Comparison of ENCODE assay signal across 9 mouse cellular contexts in the genomic region with DNA sequence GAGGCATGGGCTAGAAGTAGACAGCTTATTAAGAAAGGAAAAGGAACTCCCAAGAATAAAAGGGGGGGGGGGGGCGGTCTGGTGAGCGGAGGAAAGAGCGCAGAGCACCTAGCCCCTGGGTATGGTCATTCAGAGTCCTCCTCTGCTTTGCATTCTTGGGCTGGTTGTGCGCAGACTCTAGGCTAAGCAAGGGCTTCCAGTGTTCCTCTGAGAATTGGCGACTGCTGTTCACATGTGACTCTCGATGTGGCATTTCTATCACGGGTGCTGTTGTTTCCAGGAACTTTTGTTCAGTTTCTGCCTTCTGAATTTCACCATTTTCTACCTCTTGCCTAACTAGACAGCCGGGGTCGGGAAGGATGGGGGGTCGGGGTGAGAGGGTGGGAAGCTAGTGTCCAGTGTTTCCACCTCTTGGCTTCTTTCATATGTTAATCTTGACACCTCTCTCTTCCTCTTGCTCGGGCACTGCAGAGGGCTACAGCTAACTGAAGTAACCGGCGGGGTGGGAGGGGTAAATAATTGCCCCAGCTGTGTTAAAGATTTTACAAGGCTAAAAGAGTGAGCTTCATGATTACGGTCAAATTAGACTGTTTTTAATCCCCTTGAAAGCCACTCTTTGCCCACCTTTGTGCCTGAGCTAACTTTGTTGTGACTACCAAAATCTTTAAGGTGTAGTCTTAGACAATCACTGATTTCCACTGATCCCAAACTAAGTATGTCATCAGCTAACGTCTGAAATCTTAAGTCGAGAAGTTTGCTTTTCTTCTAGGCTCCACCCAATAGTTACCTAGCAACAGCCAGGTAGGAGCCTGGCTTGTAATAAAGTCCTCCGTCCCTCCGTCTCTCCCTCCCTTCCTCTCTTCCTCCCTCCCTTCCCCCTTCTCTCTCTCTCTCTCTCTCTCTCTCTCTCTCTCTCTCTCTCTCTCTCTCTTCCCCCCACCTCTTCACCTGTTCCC.
DNase-seq lines count a peak whose midpoint lies in the region; ATAC-seq and TF ChIP-seq lines count a peak whose summit lies in the region.
"Had no signal": no experiment of that assay in that cellular context is flagged by ENCODE, and none has a peak within 500 bp of the region (broad histone marks: within the 10 kb centered on the region; RNA-seq: fewer than 3 reads in every experiment).

No protein-coding gene starts in this region.

- no peaks in the 10 kb centered on the region for H3K36me3 ChIP-seq in kidney, embryonic 14.5 days (ENCODE audit: control insufficient read depth, insufficient read depth, low read length)
- no peaks in the 10 kb centered on the region for H3K36me3 ChIP-seq in kidney, adult 2 months (ENCODE audit: control insufficient read depth, insufficient read depth, low read length)
- no peaks in the 10 kb centered on the region for H3K36me3 ChIP-seq in embryonic facial prominence, embryonic 14.5 days (ENCODE audit: control insufficient read depth, insufficient read depth, low read length)
- no peaks in the 10 kb centered on the region for H3K36me3 ChIP-seq in intestine, embryonic 16.5 days (ENCODE audit: control insufficient read depth, insufficient read depth, low read length)
- no peaks in the 10 kb centered on the region for H3K36me3 ChIP-seq in neural tube, embryonic 14.5 days (ENCODE audit: control insufficient read depth, insufficient read depth, low read length)

- H3K4me3 ChIP-seq in kidney, embryonic 14.5 days (ENCODE audit: low read length): peak overlapping the region; percentile 13; the same call in 1 of the 2 replicates
- H3K4me3 ChIP-seq in kidney, adult 2 months (ENCODE audit: insufficient read depth, low read depth, low read length): no peak overlapping the region
- no peak overlapping the region for H3K4me3 ChIP-seq in embryonic facial prominence, embryonic 14.5 days (ENCODE audit: low read depth, low read length)
- H3K4me3 ChIP-seq in intestine, embryonic 16.5 days (ENCODE audit: low read length): no peak overlapping the region
- H3K4me3 ChIP-seq in neural tube, embryonic 14.5 days (ENCODE audit: low read depth, low read length): no peak overlapping the region

- no peak for DNase-seq in kidney, adult 2 months
- peak; percentile 30 for DNase-seq in embryonic facial prominence, embryonic 14.5 days (ENCODE audit: low spot score)
- DNase-seq in frontal cortex, postnatal 14 days (ENCODE audit: low spot score in 2 of 2): no peak
- no peak for DNase-seq in layer of hippocampus, postnatal 25 days (ENCODE audit: extremely low spot score in 1 of 2, low spot score in 1 of 2)
- DNase-seq in urinary bladder, adult 2 months (ENCODE audit: low spot score): no peak

- no peak for TF ChIP-seq POLR2A in kidney, adult 2 months (IDR thresholded peaks at IDR 0.05; ENCODE audit: low read depth, low read length)

- H3K27ac ChIP-seq in kidney, embryonic 14.5 days (ENCODE audit: low read depth, low read length): no peak overlapping the region
- no peak overlapping the region for H3K27ac ChIP-seq in kidney, adult 2 months (ENCODE audit: insufficient read depth, low read depth, low read length)
- no peak overlapping the region for H3K27ac ChIP-seq in embryonic facial prominence, embryonic 14.5 days (replicated peaks; ENCODE audit: low read depth, low read length)
- H3K27ac ChIP-seq in intestine, embryonic 16.5 days (ENCODE audit: low read length): no peak overlapping the region
- H3K27ac ChIP-seq in neural tube, embryonic 14.5 days (ENCODE audit: low read depth, low read length): no peak overlapping the region
- H3K27ac ChIP-seq: liver, embryonic 14.5 days had no signal

- no peak for ATAC-seq in kidney, embryonic 14.5 days (ENCODE audit: low FRiP score, low TSS enrichment)
- ATAC-seq in embryonic facial prominence, embryonic 14.5 days (ENCODE audit: low read depth): no peak
- no peak for ATAC-seq in intestine, embryonic 16.5 days
- ATAC-seq in neural tube, embryonic 14.5 days (ENCODE audit: low read depth): no peak

- TF ChIP-seq CTCF in kidney, adult 2 months (conservative IDR thresholded peaks at IDR 0.05; ENCODE audit: insufficient read depth, insufficient read length, low read depth, low read length): no peak

- H3K9ac ChIP-seq in kidney, embryonic 14.5 days (ENCODE audit: low read depth, low read length): no peak overlapping the region
- H3K9ac ChIP-seq in embryonic facial prominence, embryonic 14.5 days (ENCODE audit: low read depth, low read length): no peak overlapping the region
- no peak overlapping the region for H3K9ac ChIP-seq in intestine, embryonic 16.5 days (ENCODE audit: low read depth, low read length)
- H3K9ac ChIP-seq in neural tube, embryonic 14.5 days (replicated peaks; ENCODE audit: low read depth, low read length): no peak overlapping the region
- H3K9ac ChIP-seq: liver, embryonic 14.5 days had no signal

- H3K4me2 ChIP-seq in kidney, embryonic 14.5 days (replicated peaks; ENCODE audit: low read depth, low read length): peak overlapping the region; percentile 31
- peak overlapping the region; percentile 37 for H3K4me2 ChIP-seq in embryonic facial prominence, embryonic 14.5 days (ENCODE audit: low read depth, low read length)
- H3K4me2 ChIP-seq in intestine, embryonic 16.5 days (ENCODE audit: low read depth, low read length): peak overlapping the region; percentile 22
- H3K4me2 ChIP-seq in neural tube, embryonic 14.5 days (ENCODE audit: low read depth, low read length): peak overlapping the region; percentile 34; the same call in 1 of the 2 replicates

- H3K9me3 ChIP-seq in kidney, embryonic 14.5 days (ENCODE audit: control insufficient read depth, low read length): no peaks in the 10 kb centered on the region
- H3K9me3 ChIP-seq in embryonic facial prominence, embryonic 14.5 days (ENCODE audit: control insufficient read depth, low read length): no peaks in the 10 kb centered on the region
- H3K9me3 ChIP-seq in intestine, embryonic 16.5 days (ENCODE audit: control insufficient read depth, low read length): no peaks in the 10 kb centered on the region
- H3K9me3 ChIP-seq in neural tube, embryonic 14.5 days (ENCODE audit: control insufficient read depth, low read length): no peaks in the 10 kb centered on the region

- no peaks in the 10 kb centered on the region for H3K4me1 ChIP-seq in kidney, embryonic 14.5 days (ENCODE audit: control insufficient read depth, insufficient read depth, low read length)
- H3K4me1 ChIP-seq in kidney, adult 2 months (ENCODE audit: control insufficient read depth, insufficient read depth, low read length): no peaks in the 10 kb centered on the region
- no peaks in the 10 kb centered on the region for H3K4me1 ChIP-seq in embryonic facial prominence, embryonic 14.5 days (ENCODE audit: control insufficient read depth, insufficient read depth, low read length)
- 0 out of 2 replicates have a peak, but pooled peaks cover 5% of the 10 kb centered on the region for H3K4me1 ChIP-seq in intestine, embryonic 16.5 days (ENCODE audit: control insufficient read depth, insufficient read depth, low read length)
- 0 out of 2 replicates have a peak, but pooled peaks cover 6% of the 10 kb centered on the region for H3K4me1 ChIP-seq in neural tube, embryonic 14.5 days (ENCODE audit: control insufficient read depth, insufficient read depth, low read length)

- 4% methylated on average over 17 of the region's 18 CpGs for WGBS in kidney, embryonic 14.5 days
- WGBS in kidney, adult 2 months: 8% methylated on average over 18 of the region's 18 CpGs
- 9% methylated on average over 18 of the region's 18 CpGs for WGBS in embryonic facial prominence, embryonic 14.5 days
- 9% methylated on average over 17 of the region's 18 CpGs for WGBS in intestine, embryonic 16.5 days
- WGBS in neural tube, embryonic 14.5 days: 7% methylated on average over 18 of the region's 18 CpGs

- H3K27me3 ChIP-seq in kidney, embryonic 14.5 days (ENCODE audit: control insufficient read depth, insufficient read depth, low read length): no peaks in the 10 kb centered on the region; the same call in 1 of the 2 replicates
- no peaks in the 10 kb centered on the region for H3K27me3 ChIP-seq in kidney, adult 2 months (replicated peaks; ENCODE audit: control insufficient read depth, insufficient read depth, low read length)
- H3K27me3 ChIP-seq in embryonic facial prominence, embryonic 14.5 days (replicated peaks; ENCODE audit: control insufficient read depth, insufficient read depth, low read length): no peaks in the 10 kb centered on the region
- no peaks in the 10 kb centered on the region for H3K27me3 ChIP-seq in intestine, embryonic 16.5 days (replicated peaks; ENCODE audit: control insufficient read depth, insufficient read depth, low read length)
- no peaks in the 10 kb centered on the region for H3K27me3 ChIP-seq in neural tube, embryonic 14.5 days (ENCODE audit: control insufficient read depth, insufficient read depth, low read length)
